Mouse (Mus musculus): ENCODE data around the gene Higd1a. TPM values are rescaled to one million over a fixed set of nuclear protein-coding genes. Genes with fewer than 3 reads are reported as not detected.

Gene Higd1a
- 105 and 113 TPM in 2 replicates for polyA plus RNA-seq (2015; fragmentation: Nextera tagmentation; extraction: Ambion mirVana)

- Histone ChIP-seq H3K9ac (peak within 1 kb of the TSS; percentile 94), H3K4me1 (replicated peaks) (peaks cover 42% of the 10 kb centered on the region), H3K27ac (peak within 1 kb of the TSS; percentile 94), H3K27me3 (no peaks in the 10 kb centered on the region), H3K4me3 (replicated peaks) (peak within 1 kb of the TSS; percentile 89), H3K9me3 (replicated peaks) (no peaks in the 10 kb centered on the region), H3K4me2 (peak within 1 kb of the TSS; percentile 92), H3K36me3 (no peaks in the 10 kb centered on the region)
- no peak for DNase-seq
- ATAC-seq (ENCODE audit: low read depth): no peak
- WGBS (ENCODE audit: insufficient replicate concordance): 0% methylated on average over 6 of the region's 6 CpGs
Measured at GRCm38 (mm10) chr9:121858153-121858488, at the start of gene Higd1a. Gene Higd1a (minus strand): TSS chr9:121858362.

GRCm38 (mm10) chr9:121907356-121908070 is 49.4 kb upstream of the Higd1a start:
- Histone ChIP-seq H3K9ac (no peak overlapping the region), H3K36me3 (no peaks in the 10 kb centered on the region), H3K27me3 (no peaks in the 10 kb centered on the region), H3K4me2 (no peak overlapping the region), H3K9me3 (replicated peaks) (no peaks in the 10 kb centered on the region), H3K4me3 (replicated peaks) (no peak overlapping the region), H3K27ac (no peak overlapping the region), H3K4me1 (replicated peaks) (no peaks in the 10 kb centered on the region)
- 64% methylated on average over 10 of the region's 10 CpGs for WGBS (ENCODE audit: insufficient replicate concordance)
- ATAC-seq (ENCODE audit: low read depth) (no peak), DNase-seq (no peak)

GRCm38 (mm10) chr9:121906456-121906855 is 48.3 kb upstream of the Higd1a start:
- no peaks in the 10 kb centered on the region for H3K36me3 ChIP-seq
- no peaks in the 10 kb centered on the region; the same call in 1 of the 2 replicates for H3K4me1 ChIP-seq (replicated peaks)
- ATAC-seq (ENCODE audit: low read depth) (no peak), DNase-seq (no peak)
- WGBS (ENCODE audit: insufficient replicate concordance): 62% methylated on average over 5 of the region's 5 CpGs
- H3K27ac ChIP-seq: no peak overlapping the region
- H3K9ac ChIP-seq: no peak overlapping the region
- no peak overlapping the region for H3K4me2 ChIP-seq
- no peaks in the 10 kb centered on the region for H3K27me3 ChIP-seq
- H3K4me3 ChIP-seq (replicated peaks): no peak overlapping the region
- no peaks in the 10 kb centered on the region for H3K9me3 ChIP-seq (replicated peaks)

- DNase-seq (no peak), ATAC-seq (ENCODE audit: low read depth) (no peak)
- H3K27ac ChIP-seq: no peak overlapping the region
- WGBS (ENCODE audit: insufficient replicate concordance): 68% methylated on average over 4 of the region's 4 CpGs
- no peak overlapping the region for H3K9ac ChIP-seq
- no peak overlapping the region for H3K4me2 ChIP-seq
- no peaks in the 10 kb centered on the region; the same call in 1 of the 2 replicates for H3K4me1 ChIP-seq (replicated peaks)
- H3K9me3 ChIP-seq (replicated peaks): no peaks in the 10 kb centered on the region
- H3K27me3 ChIP-seq: no peaks in the 10 kb centered on the region
- H3K4me3 ChIP-seq (replicated peaks): no peak overlapping the region
- H3K36me3 ChIP-seq: no peaks in the 10 kb centered on the region
Measured at GRCm38 (mm10) chr9:121905556-121906185, 47.5 kb upstream of the Higd1a start.

DNA sequence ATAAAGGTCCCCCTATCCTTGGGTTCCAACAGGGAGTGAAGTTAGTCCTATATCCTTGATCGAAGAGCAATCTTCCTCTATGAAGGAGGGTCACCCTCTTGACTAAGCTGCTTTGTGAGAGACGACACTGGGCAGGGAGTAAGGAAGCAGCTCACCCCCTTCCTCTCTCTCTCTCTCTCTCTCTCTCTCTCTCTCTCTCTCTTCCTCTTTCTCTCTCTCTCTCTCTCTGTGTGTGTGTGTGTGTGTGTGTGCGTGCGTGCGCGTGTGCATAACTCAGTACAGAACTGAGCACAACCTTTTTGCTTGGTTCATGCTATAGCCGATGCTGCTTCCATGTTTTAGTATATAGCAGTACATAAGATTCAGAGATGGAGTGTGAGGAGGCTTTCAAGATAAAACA is 46.8 kb upstream of the Higd1a start:
- Histone ChIP-seq H3K27ac (no peak overlapping the region), H3K27me3 (no peaks in the 10 kb centered on the region), H3K4me2 (no peak overlapping the region), H3K9me3 (replicated peaks) (no peaks in the 10 kb centered on the region), H3K4me3 (replicated peaks) (no peak overlapping the region), H3K36me3 (no peaks in the 10 kb centered on the region), H3K9ac (no peak overlapping the region), H3K4me1 (replicated peaks) (no peaks in the 10 kb centered on the region; the same call in 1 of the 2 replicates)
- ATAC-seq (ENCODE audit: low read depth) (no peak), DNase-seq (no peak)
- 63% methylated on average over 7 of the region's 7 CpGs for WGBS (ENCODE audit: insufficient replicate concordance)

GRCm38 (mm10) chr9:121904319-121904718 is 46.2 kb upstream of the Higd1a start:
- DNase-seq (no peak), ATAC-seq (ENCODE audit: low read depth) (no peak)
- 65% methylated on average over 4 of the region's 4 CpGs for WGBS (ENCODE audit: insufficient replicate concordance)
- H3K4me3 ChIP-seq (replicated peaks): no peak overlapping the region
- no peaks in the 10 kb centered on the region; the same call in 1 of the 2 replicates for H3K4me1 ChIP-seq (replicated peaks)
- no peaks in the 10 kb centered on the region for H3K36me3 ChIP-seq
- no peaks in the 10 kb centered on the region for H3K27me3 ChIP-seq
- H3K9me3 ChIP-seq (replicated peaks): no peaks in the 10 kb centered on the region
- H3K27ac ChIP-seq: no peak overlapping the region
- H3K9ac ChIP-seq: no peak overlapping the region
- H3K4me2 ChIP-seq: no peak overlapping the region

GRCm38 (mm10) chr9:121903476-121904305 is 45.5 kb upstream of the Higd1a start:
- WGBS (ENCODE audit: insufficient replicate concordance): 60% methylated on average over 8 of the region's 8 CpGs
- H3K36me3 ChIP-seq: no peaks in the 10 kb centered on the region
- H3K4me1 ChIP-seq (replicated peaks): no peaks in the 10 kb centered on the region; the same call in 1 of the 2 replicates
- H3K9me3 ChIP-seq (replicated peaks): no peaks in the 10 kb centered on the region
- DNase-seq (no peak), ATAC-seq (ENCODE audit: low read depth) (no peak)
- H3K27me3 ChIP-seq: no peaks in the 10 kb centered on the region
- H3K27ac ChIP-seq: no peak overlapping the region
- no peak overlapping the region for H3K4me3 ChIP-seq (replicated peaks)
- no peak overlapping the region for H3K4me2 ChIP-seq
- H3K9ac ChIP-seq: no peak overlapping the region

- WGBS (ENCODE audit: insufficient replicate concordance): 47% methylated on average over 5 of the region's 5 CpGs
- H3K4me1 ChIP-seq (replicated peaks): no peaks in the 10 kb centered on the region; the same call in 1 of the 2 replicates
- H3K4me2 ChIP-seq: no peak overlapping the region
- no peak for DNase-seq
- no peak overlapping the region for H3K9ac ChIP-seq
- H3K27me3 ChIP-seq: no peaks in the 10 kb centered on the region
- no peaks in the 10 kb centered on the region for H3K9me3 ChIP-seq (replicated peaks)
- no peak overlapping the region for H3K4me3 ChIP-seq (replicated peaks)
- no peaks in the 10 kb centered on the region for H3K36me3 ChIP-seq
- ATAC-seq (ENCODE audit: low read depth): peak; percentile 32; the same call in 1 of the 2 replicates
- no peak overlapping the region for H3K27ac ChIP-seq
Measured at GRCm38 (mm10) chr9:121901710-121902700, 43.8 kb upstream of the Higd1a start.

DNA sequence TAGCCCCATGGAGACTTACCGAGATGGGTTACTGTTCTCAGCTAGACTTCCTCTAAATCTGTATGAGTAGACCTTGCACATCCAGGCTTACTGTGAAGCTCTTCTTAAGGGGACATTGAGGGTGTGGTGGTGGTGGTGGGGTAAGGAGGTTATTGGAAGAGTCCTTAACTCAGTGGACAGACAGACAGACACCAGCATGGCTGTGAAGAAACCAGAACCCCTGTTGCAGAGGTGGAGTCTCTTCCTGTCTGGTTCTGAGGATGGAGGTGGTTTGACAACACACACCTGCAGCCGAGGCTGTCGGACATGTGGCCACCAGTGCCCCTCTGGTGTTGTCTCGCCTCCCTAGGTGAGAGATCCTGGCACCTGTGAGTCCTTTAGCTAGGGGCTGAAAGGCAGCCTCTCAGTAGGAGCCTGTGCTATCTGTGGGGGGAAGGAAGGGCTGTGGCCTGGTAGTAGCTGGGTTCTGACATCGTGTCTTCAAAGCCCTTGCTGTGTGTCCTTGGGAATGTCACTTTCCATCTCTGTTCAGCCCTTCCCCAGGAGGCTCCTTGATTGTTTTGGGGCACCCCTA is 42.2 kb upstream of the Higd1a start:
- DNase-seq: no peak
- H3K4me3 ChIP-seq (replicated peaks): no peak overlapping the region
- H3K36me3 ChIP-seq: no peaks in the 10 kb centered on the region
- H3K4me2 ChIP-seq: no peak overlapping the region
- no peaks in the 10 kb centered on the region; the same call in 1 of the 2 replicates for H3K4me1 ChIP-seq (replicated peaks)
- WGBS (ENCODE audit: insufficient replicate concordance): 59% methylated on average over 5 of the region's 5 CpGs
- H3K27ac ChIP-seq: no peak overlapping the region
- H3K9ac ChIP-seq: no peak overlapping the region
- no peaks in the 10 kb centered on the region for H3K9me3 ChIP-seq (replicated peaks)
- ATAC-seq (ENCODE audit: low read depth): no peak
- no peaks in the 10 kb centered on the region for H3K27me3 ChIP-seq

- Histone ChIP-seq H3K4me2 (no peak overlapping the region), H3K4me3 (replicated peaks) (no peak overlapping the region), H3K27me3 (no peaks in the 10 kb centered on the region), H3K27ac (no peak overlapping the region), H3K4me1 (replicated peaks) (no peaks in the 10 kb centered on the region; the same call in 1 of the 2 replicates), H3K9me3 (replicated peaks) (no peaks in the 10 kb centered on the region), H3K9ac (no peak overlapping the region), H3K36me3 (no peaks in the 10 kb centered on the region)
- ATAC-seq (ENCODE audit: low read depth) (no peak), DNase-seq (no peak)
- 52% methylated on average over 6 of the region's 6 CpGs for WGBS (ENCODE audit: insufficient replicate concordance)
Measured at GRCm38 (mm10) chr9:121899306-121899705, 41.1 kb upstream of the Higd1a start.

Measured in liver, embryonic 13.5 days (tissue).